Mouse (Mus musculus) c-Kit-positive CD71-negative TER-119-negative erythroid progenitor cells, embryonic 14.5 days (primary cell): ENCODE results near the gene St6gal1.

Source experiments
- DNase-seq: peaks from one replicate; pipeline ENCODE4 v3.0.0-alpha.2; 2013; ENCODE audit warnings: low read depth

The St6gal1 gene

DNA sequence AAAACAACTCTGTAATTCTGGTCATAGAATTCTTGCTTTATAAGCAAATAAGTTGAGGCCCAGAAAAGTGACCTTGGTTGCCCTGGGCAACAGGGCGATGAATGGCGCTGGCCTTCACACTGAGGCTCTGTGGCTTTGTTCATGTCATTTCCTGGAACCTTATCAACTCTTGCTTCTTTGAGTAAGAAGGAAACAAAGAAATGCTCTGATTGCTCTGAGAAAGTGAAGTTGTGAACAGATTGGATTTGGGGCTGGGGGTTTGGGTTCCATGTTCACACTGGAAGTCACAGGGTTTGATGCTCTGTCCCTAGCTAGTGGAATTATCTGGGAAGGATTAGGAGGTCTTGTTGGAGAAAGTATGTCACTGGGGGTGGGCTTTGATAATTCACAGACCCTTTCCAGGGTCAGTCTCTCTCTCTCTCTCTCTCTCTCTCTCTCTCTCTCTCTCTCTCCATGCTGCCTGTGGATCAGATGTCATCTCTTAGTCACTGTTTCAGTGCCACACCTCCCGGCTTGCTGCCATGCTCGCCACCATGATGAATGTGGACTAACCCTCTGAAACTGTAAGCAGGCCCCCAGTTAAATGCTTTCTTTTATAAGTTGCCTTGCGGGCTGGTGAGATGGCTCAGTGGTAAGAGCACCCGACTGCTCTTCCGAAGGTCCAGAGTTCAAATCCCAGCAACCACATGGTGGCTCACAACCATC, 50.2 kb downstream of the St6gal1 start:
- no peak for DNase-seq

DNA sequence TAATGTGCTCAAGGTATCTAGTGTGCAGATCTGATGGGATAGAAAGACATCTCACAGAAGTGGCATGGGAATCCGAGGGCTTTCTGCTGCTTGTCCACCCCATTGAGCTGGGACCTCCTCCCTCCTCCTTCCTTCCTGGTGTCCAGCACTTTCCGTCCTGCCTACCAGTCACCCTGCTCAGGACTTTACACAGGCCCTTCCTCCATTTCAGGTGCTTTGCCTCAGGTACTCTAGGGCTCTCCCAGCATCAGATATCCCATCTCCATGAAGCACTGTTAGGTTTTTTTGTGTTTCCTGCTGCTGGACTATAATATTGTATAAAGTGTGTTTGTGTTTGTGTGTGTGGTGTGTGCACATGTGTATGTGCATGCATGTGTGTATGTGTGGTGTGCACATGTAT, 51.1 kb downstream of the St6gal1 start:
- DNase-seq: no peak

- peak; percentile 67 for DNase-seq
Observed at GRCm38 (mm10) chr16:23279879-23280741, 55.6 kb downstream of the St6gal1 start.

DNA sequence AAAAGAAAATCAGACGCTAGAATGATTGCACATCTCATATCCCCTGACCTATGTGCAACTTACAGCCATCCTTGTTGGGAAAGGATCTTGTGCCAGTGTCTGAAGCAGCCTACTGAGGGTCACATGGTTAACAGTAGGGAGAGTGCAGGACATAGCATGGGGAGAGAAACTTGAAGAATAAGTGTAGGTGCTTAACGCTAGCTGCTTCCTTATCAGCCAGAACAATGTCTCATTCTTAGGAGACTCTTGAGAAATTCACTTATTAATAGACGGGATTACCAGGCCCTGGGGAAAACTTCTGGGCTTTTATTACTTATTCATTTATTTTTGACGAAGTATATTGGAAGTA, 56.2 kb downstream of the St6gal1 start:
- no peak for DNase-seq

DNA sequence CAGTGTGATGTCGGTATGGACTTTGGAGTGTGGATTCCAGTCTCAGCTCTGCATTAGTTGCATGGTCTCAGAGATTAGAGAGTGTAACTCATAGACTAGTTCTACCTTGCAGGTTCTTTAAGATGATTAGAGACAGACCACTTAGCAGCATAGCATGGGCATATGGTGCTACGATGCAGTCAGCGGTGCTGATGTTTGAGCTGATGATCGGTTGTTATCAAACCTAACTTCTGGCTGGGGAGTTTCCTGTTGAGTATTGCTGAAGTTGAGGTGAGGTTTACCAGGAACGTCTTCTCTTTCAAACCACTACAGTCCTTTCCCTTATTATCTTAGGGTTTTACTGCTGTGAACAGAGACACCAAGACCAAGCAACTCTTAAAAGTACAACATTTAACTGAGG, 57.7 kb downstream of the St6gal1 start:
- no peak for DNase-seq

GRCm38 (mm10) chr16:23282941-23283340, 58.4 kb downstream of the St6gal1 start:
- no peak for DNase-seq

GRCm38 (mm10) chr16:23283677-23284076, 59.1 kb downstream of the St6gal1 start:
- DNase-seq: no peak

- DNase-seq: no peak
Observed at GRCm38 (mm10) chr16:23284470-23285394, 60.2 kb downstream of the St6gal1 start.

- no peak for DNase-seq
Observed at GRCm38 (mm10) chr16:23286380-23287097, 62.0 kb downstream of the St6gal1 start.

- DNase-seq: no peak
Observed at GRCm38 (mm10) chr16:23287312-23288040, 62.9 kb downstream of the St6gal1 start.

DNA sequence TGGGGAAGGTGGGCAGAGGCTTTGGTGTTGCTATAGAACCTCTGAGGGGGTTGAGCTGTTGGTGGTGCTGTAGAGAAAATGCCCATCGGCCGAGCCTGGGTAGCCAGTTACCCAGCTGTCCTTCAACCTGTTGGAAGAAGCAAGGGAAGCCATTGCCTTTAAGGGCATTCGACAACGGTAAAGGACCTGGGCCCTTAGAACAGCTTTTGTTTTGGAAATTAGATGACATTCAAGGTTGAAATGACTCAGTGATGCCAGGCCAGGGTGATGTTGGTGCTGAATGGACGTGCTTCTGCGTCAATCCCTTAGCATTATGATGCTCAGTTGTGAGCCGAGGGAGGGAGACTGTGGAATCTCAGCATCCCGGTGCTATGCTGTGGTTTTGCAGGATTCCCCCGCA, 63.6 kb downstream of the St6gal1 start:
- DNase-seq: no peak

DNA sequence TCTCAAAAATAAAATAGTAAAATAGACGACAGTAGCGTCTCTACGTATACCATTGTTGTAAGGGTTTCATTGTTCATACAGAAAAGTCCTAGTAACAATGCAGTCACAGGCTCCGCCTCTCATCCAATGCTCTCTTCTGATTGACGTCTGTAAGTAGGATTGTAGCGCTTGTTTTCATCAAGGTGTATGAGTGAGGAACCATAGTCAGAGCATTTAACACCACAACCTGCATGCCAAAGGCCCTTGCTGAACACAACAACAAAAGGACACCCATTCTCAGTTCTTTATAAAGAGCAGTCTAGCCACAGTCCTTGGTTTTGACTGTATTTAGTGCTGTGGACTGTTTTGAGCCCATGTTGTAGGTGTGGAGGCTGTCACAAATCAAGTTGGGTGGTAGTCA, 64.9 kb downstream of the St6gal1 start:
- no peak for DNase-seq

GRCm38 (mm10) chr16:23290171-23290570, 65.6 kb downstream of the St6gal1 start:
- DNase-seq: no peak

DNA sequence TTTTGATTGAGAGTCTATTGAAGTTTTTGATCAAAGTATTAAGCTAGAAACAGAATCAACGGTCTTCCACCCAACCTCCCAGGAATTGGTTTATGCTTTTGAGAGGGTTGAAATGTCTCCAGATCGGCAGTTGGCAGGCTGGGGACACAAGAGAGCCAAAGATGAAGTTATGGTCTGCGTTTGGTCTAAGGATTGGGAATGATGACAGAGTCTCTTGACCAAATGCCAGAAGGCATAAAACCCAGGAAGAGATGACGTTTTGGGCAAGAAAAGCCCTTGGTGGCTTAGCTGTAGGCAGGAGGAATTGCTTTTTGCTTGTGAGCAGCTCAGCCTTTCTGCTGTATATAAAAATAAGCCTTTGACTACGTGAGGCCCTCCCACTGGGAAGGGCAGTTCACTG, 67.0 kb downstream of the St6gal1 start:
- DNase-seq: no peak

DNA sequence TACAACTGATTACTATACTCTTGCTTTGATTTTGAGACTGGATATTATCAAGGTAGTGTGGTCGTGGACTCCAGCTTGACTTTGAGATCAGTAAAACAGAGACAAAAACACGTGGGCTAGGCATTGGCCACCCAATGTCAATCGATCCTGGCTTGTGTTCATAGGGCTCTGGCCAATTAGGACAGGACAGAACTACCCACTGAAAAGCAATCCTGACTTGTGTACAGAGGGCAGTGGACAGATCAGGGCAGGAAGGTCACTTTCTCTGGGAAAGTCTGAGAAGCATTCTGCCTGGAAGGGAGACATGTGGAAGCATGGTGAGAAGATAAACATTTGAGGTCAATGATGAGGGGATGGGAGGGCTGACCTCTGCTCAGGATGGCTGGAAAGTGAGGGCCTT, 69.7 kb downstream of the St6gal1 start:
- DNase-seq: no peak

GRCm38 (mm10) chr16:23294747-23295146, 70.2 kb downstream of the St6gal1 start:
- DNase-seq: no peak

DNA sequence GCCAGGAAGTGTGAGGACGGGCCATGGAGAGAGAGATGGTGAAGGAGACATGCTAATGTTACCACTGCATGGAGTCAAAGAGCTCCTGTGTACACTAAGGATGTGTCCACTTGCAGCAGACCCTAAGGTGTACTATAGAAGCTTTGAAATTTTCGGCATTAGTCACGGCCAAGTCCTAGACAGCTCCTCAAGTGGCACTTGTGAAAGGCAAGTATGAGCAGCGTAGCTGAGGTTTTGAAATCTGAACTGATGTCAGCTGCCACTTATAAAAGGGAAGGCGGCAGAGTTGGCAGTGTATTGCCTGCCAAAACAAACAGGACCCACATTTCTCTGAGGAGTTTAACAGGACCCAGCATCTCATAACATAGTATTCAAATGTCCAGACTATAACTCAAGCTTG, 71.2 kb downstream of the St6gal1 start:
- DNase-seq: no peak

- no peak for DNase-seq
Observed at GRCm38 (mm10) chr16:23296721-23297120, 72.2 kb downstream of the St6gal1 start.

- DNase-seq: no peak
Observed at GRCm38 (mm10) chr16:23298441-23298840, 73.9 kb downstream of the St6gal1 start.

- no peak for DNase-seq
Observed at GRCm38 (mm10) chr16:23298911-23299310, 74.4 kb downstream of the St6gal1 start.
